Mouse (Mus musculus) CH12.LX (cell line): ENCODE measurements at regions not wholly inside any gene's neighbourhood (a gene's known extent, or its start where the extent isn't known, plus 50 kb on each side); places are given as distances from the start of the nearest gene placed in this dataset.

Source experiments
- DNase-seq: peaks from one replicate; pipeline ENCODE4 v3.0.0-alpha.2; 2013; ENCODE audit errors: extremely low read depth
- H3K27ac ChIP-seq: 2 replicates; pipeline ENCODE4 v1.5.1; 2012; ENCODE audit warnings: low read depth, mild to moderate bottlenecking, control low read depth, moderate library complexity; ENCODE audit not compliant: insufficient read depth
- H3K27me3 ChIP-seq: replicated peaks from 2 replicates; pipeline ENCODE3; 2012; ENCODE audit warnings: inconsistent platforms
- H3K36me3 ChIP-seq, 2 experiments: replicated peaks in 1 of 2; 2 replicates each; pipeline versions ENCODE3 to v1.6.1; 2012; ENCODE audit warnings: inconsistent platforms in 1 of 2, low read length in 1 of 2, mild to moderate bottlenecking in 1 of 2, mixed read lengths in 1 of 2, moderate library complexity in 1 of 2; ENCODE audit not compliant: control insufficient read depth in 1 of 2, insufficient read depth in 1 of 2
- H3K4me1 ChIP-seq, 2 experiments: 2 replicates each; pipeline ENCODE4 v1.6.1; 2012; ENCODE audit warnings: inconsistent platforms in 1 of 2, moderate library complexity in 1 of 2; ENCODE audit not compliant: insufficient read depth in 2 of 2, control insufficient read depth in 1 of 2
- H3K4me2 ChIP-seq: 2 replicates; pipeline ENCODE4 v1.6.1; 2012; ENCODE audit warnings: low read depth, mild to moderate bottlenecking, control low read depth; ENCODE audit not compliant: poor library complexity, insufficient read depth, severe bottlenecking
- H3K4me3 ChIP-seq, 3 experiments: fragments of 150-350 bp in 1 of 3; sonication (generic) in 1 of 3; replicated peaks in 1 of 3; 2 replicates each; pipeline versions ENCODE3 to v1.5.1; 2011 to 2012; ENCODE audit warnings: low read depth in 2 of 3, low read length in 2 of 3, mild to moderate bottlenecking in 2 of 3, moderate library complexity in 2 of 3, control low read depth in 1 of 3, improper control_type of control experiment in 1 of 3, inconsistent platforms in 1 of 3, mixed read lengths in 1 of 3; ENCODE audit not compliant: poor library complexity in 1 of 3
- H3K79me2 ChIP-seq: replicated peaks from 2 replicates; pipeline ENCODE4 v1.6.1; 2012; ENCODE audit warnings: mild to moderate bottlenecking, moderate library complexity; ENCODE audit not compliant: control insufficient read depth, poor library complexity, insufficient read depth, severe bottlenecking; ENCODE audit errors: extremely low read depth
- H3K9ac ChIP-seq: 2 replicates; pipeline ENCODE4 v1.6.1; 2012; ENCODE audit warnings: low read depth, mild to moderate bottlenecking, control low read depth, moderate library complexity; ENCODE audit not compliant: insufficient read depth
- H3K9me3 ChIP-seq: replicated peaks from 2 replicates; pipeline ENCODE3; 2012; ENCODE audit warnings: low read length, inconsistent platforms, mixed read lengths
- CTCF ChIP-seq, 2 experiments: IDR thresholded peaks in 1 of 2; conservative IDR thresholded peaks in 1 of 2; 2 replicates each; pipeline ENCODE4 v1.5.1; 2011 to 2012; ENCODE audit warnings: low read depth in 2 of 2, low read length in 2 of 2, improper control_type of control experiment in 1 of 2, inconsistent platforms in 1 of 2, mild to moderate bottlenecking in 1 of 2, moderate library complexity in 1 of 2
- ELF1 ChIP-seq: IDR thresholded peaks from 2 replicates; pipeline ENCODE4 v1.6.1; 2014; ENCODE audit warnings: low read depth, mild to moderate bottlenecking, inconsistent platforms, low read length, improper control_type of control experiment
- EP300 ChIP-seq: IDR thresholded peaks from 2 replicates; pipeline ENCODE4 v1.6.1; 2011; ENCODE audit warnings: low read length, improper control_type of control experiment
- ETS1 ChIP-seq: conservative IDR thresholded peaks from 2 replicates; pipeline ENCODE4 v1.6.1; 2012; ENCODE audit warnings: low read depth, mild to moderate bottlenecking, inconsistent platforms, low read length, improper control_type of control experiment, moderate library complexity
- GABPA ChIP-seq: IDR thresholded peaks from 2 replicates; pipeline ENCODE4 v1.6.1; 2012; ENCODE audit warnings: low read depth, low read length, improper control_type of control experiment, inconsistent platforms; ENCODE audit not compliant: insufficient replicate concordance
- HCFC1 ChIP-seq: IDR thresholded peaks from 2 replicates; pipeline ENCODE4 v1.6.1; 2012; ENCODE audit warnings: low read depth, mild to moderate bottlenecking, inconsistent platforms, low read length, improper control_type of control experiment
- IRF4 ChIP-seq: IDR thresholded peaks from 2 replicates; pipeline ENCODE4 v1.6.1; 2014; ENCODE audit warnings: low read depth, mild to moderate bottlenecking, inconsistent platforms, low read length, improper control_type of control experiment
- JUN ChIP-seq: IDR thresholded peaks from 2 replicates; pipeline ENCODE4 v1.6.1; 2011; ENCODE audit warnings: low read depth, mild to moderate bottlenecking, low read length, improper control_type of control experiment, moderate library complexity; ENCODE audit not compliant: insufficient read depth
- JUND ChIP-seq: conservative IDR thresholded peaks from 2 replicates; pipeline ENCODE4 v1.6.1; 2011; ENCODE audit warnings: low read depth, low read length, improper control_type of control experiment
- KAT2A ChIP-seq: IDR thresholded peaks from 2 replicates; pipeline ENCODE4 v1.6.1; 2012; ENCODE audit warnings: low read length, improper control_type of control experiment, inconsistent platforms; ENCODE audit not compliant: insufficient replicate concordance
- MAX ChIP-seq: IDR thresholded peaks from 2 replicates; pipeline ENCODE4 v1.6.1; 2011; ENCODE audit warnings: low read length, improper control_type of control experiment
- MAZ ChIP-seq: IDR thresholded peaks from 2 replicates; pipeline ENCODE4 v1.6.1; 2012; ENCODE audit warnings: low read depth, mild to moderate bottlenecking, inconsistent platforms, low read length, improper control_type of control experiment, moderate library complexity
- MEF2A ChIP-seq: IDR thresholded peaks from 2 replicates; pipeline ENCODE4 v1.6.1; 2014; ENCODE audit warnings: low read depth, mild to moderate bottlenecking, inconsistent platforms, low read length, improper control_type of control experiment, borderline replicate concordance
- MXI1 ChIP-seq: IDR thresholded peaks from 2 replicates; pipeline ENCODE4 v1.6.1; 2011; ENCODE audit warnings: mild to moderate bottlenecking, low read depth, low read length, improper control_type of control experiment
- MYC ChIP-seq: IDR thresholded peaks from 2 replicates; pipeline ENCODE4 v1.6.1; 2011; ENCODE audit warnings: low read depth, mild to moderate bottlenecking, improper control_type of control experiment, low read length
- NELFE ChIP-seq: IDR thresholded peaks from 2 replicates; pipeline ENCODE4 v1.6.1; 2011; ENCODE audit warnings: low read depth, low read length, improper control_type of control experiment
- NRF1 ChIP-seq: IDR thresholded peaks from 2 replicates; pipeline ENCODE4 v1.6.1; 2014; ENCODE audit warnings: low read depth, mild to moderate bottlenecking, inconsistent platforms, low read length, improper control_type of control experiment, moderate library complexity
- PAX5 ChIP-seq: IDR thresholded peaks from 2 replicates; pipeline ENCODE4 v1.6.1; 2012; ENCODE audit warnings: low read length, inconsistent platforms, mixed read lengths
- POLR2A ChIP-seq: IDR thresholded peaks from 2 replicates; pipeline ENCODE4 v1.6.1; 2011; ENCODE audit warnings: low read depth, mild to moderate bottlenecking, improper control_type of control experiment, low read length
- POLR2AphosphoS2 ChIP-seq: IDR thresholded peaks from 2 replicates; pipeline ENCODE4 v1.6.1; 2011; ENCODE audit warnings: low read depth, low read length, improper control_type of control experiment
- RAD21 ChIP-seq: IDR thresholded peaks from 2 replicates; pipeline ENCODE4 v1.6.1; 2011; ENCODE audit warnings: low read depth, mild to moderate bottlenecking, low read length, improper control_type of control experiment, moderate library complexity
- SIN3A ChIP-seq: IDR thresholded peaks from 2 replicates; pipeline ENCODE4 v1.6.1; 2012; ENCODE audit warnings: low read length, improper control_type of control experiment, inconsistent platforms
- TBP ChIP-seq: conservative IDR thresholded peaks from 2 replicates; pipeline ENCODE4 v1.6.1; 2011; ENCODE audit warnings: low read depth, low read length, improper control_type of control experiment
- TCF12 ChIP-seq: IDR thresholded peaks from 2 replicates; pipeline ENCODE4 v1.6.1; 2014; ENCODE audit warnings: low read depth, mild to moderate bottlenecking, inconsistent platforms, low read length, improper control_type of control experiment
- UBTF ChIP-seq: IDR thresholded peaks from 2 replicates; pipeline ENCODE4 v1.6.1; 2012; ENCODE audit warnings: low read depth, mild to moderate bottlenecking, inconsistent platforms, low read length, improper control_type of control experiment, moderate library complexity
- USF1 ChIP-seq: IDR thresholded peaks from 2 replicates; pipeline ENCODE4 v1.6.1; 2014; ENCODE audit warnings: low read depth, mild to moderate bottlenecking, inconsistent platforms, low read length, improper control_type of control experiment
- ZKSCAN1 ChIP-seq: IDR thresholded peaks from 2 replicates; pipeline ENCODE4 v1.6.1; 2012; ENCODE audit warnings: low read depth, inconsistent platforms, low read length, improper control_type of control experiment, borderline replicate concordance
- ZNF384 ChIP-seq: IDR thresholded peaks from 2 replicates; pipeline ENCODE4 v1.6.1; 2012; ENCODE audit warnings: low read depth, low read length, improper control_type of control experiment, inconsistent platforms
- dilution Hi-C: fragments of 300-500 bp; cut with MboI; formaldehyde crosslinking; loops from 2 replicates; pipeline ENCODE4 v1.14.3; 2020; ENCODE audit warnings: low sequenced_read_pairs; ENCODE audit not compliant: extremely low pct_unique_long_range_greater_than_20kb, extremely low pct_ligation_motif_present
- in situ Hi-C: fragments of 300-500 bp; cut with MboI; formaldehyde crosslinking; loops from 3 replicates; pipeline ENCODE4 v1.14.3; 2019; ENCODE audit warnings: low sequenced_read_pairs, low pct_ligation_motif_present, low pct_unique_long_range_greater_than_20kb, mixed read lengths

- DNase-seq, result no peak
- Histone ChIP-seq H3K27me3 (no peaks in the 10 kb centered on the region), H3K27ac (no peak overlapping the region), H3K4me1 (peaks cover 0 to 8% of the 10 kb centered on the region in 2 experiments; a peak in 1 of 4 replicates), H3K9me3 (no peaks in the 10 kb centered on the region), H3K36me3 (no peaks in the 10 kb centered on the region), H3K79me2 (no peaks in the 10 kb centered on the region), H3K9ac (no peak overlapping the region), H3K4me3 (no peak overlapping the region), H3K4me2 (no peak overlapping the region)
- dilution Hi-C loops, result no loop called here
- TF ChIP-seq ZNF384 (no peak), TBP (no peak), ELF1 (no peak), NRF1 (no peak), MAX (no peak), ETS1 (no peak), SIN3A (no peak), EP300 (no peak), MAZ (no peak), IRF4 (no peak), JUN (no peak), ZKSCAN1 (no peak), KAT2A (no peak), GABPA (no peak), TCF12 (no peak), POLR2AphosphoS2 (no peak), RAD21 (no peak), UBTF (no peak), HCFC1 (no peak)
- in situ Hi-C loops, result no loop called here
These were observed 185.6 kb upstream of the Cdh6 start for GRCm38 (mm10) chr15:13359026-13359425.

GRCm38 (mm10) chr15:13350321-13350720, 176.8 kb upstream of the Cdh6 start:
- DNase-seq, result no peak
- no peaks in the 10 kb centered on the region for H3K36me3 ChIP-seq
- dilution Hi-C loops, result no loop called here
- H3K9me3 ChIP-seq, result no peaks in the 10 kb centered on the region
- H3K9ac ChIP-seq, result no peak overlapping the region
- H3K27me3 ChIP-seq, result no peaks in the 10 kb centered on the region
- TF ChIP-seq JUN, result no peak
- TF ChIP-seq MYC, result no peak
- no peak for TF ChIP-seq POLR2AphosphoS2
- TF ChIP-seq HCFC1, result no peak
- TF ChIP-seq USF1, result no peak
- no peak for TF ChIP-seq ZKSCAN1
- no peak for TF ChIP-seq NELFE
- TF ChIP-seq PAX5, result no peak
- TF ChIP-seq NRF1, result no peak
- no peak for TF ChIP-seq MEF2A
- no peak for TF ChIP-seq CTCF (conservative IDR thresholded peaks at IDR 0.05 in 1 of 2, IDR thresholded peaks at IDR 0.05 in 1 of 2; ENCODE audit: low read depth in 2 of 2, low read length in 2 of 2)
- no peak for TF ChIP-seq ELF1
- no peak for TF ChIP-seq KAT2A
- TF ChIP-seq TCF12, result no peak
- TF ChIP-seq EP300, result no peak
- TF ChIP-seq POLR2A, result no peak
- TF ChIP-seq RAD21, result no peak
- no peak for TF ChIP-seq MXI1
- no peak for TF ChIP-seq JUND
- TF ChIP-seq, all 38 proteins: peak for 0
- in situ Hi-C loops, result no loop called here
- no peak overlapping the region for H3K4me3 ChIP-seq
- H3K79me2 ChIP-seq, result no peaks in the 10 kb centered on the region
- H3K4me2 ChIP-seq, result no peak overlapping the region
- H3K27ac ChIP-seq, result no peak overlapping the region
- H3K4me1 ChIP-seq, result no peaks in the 10 kb centered on the region
